Mouse (Mus musculus) naive thymus-derived CD4-positive, alpha-beta T cell, adult 2 months (primary cell): ENCODE measurements at regions not wholly inside any gene's neighbourhood (a gene's known extent, or its start where the extent isn't known, plus 50 kb on each side); places are given as distances from the start of the nearest gene placed in this dataset.
"Not testable (repeated sequence)": the region's sequence is repeated elsewhere in the genome, so short reads cannot be mapped to it uniquely, and the experiment has no call there.

Experiments
- DNase-seq: peaks from one replicate; pipeline ENCODE4 v3.0.0-alpha.2; 2011; ENCODE audit warnings: low read depth

DNA sequence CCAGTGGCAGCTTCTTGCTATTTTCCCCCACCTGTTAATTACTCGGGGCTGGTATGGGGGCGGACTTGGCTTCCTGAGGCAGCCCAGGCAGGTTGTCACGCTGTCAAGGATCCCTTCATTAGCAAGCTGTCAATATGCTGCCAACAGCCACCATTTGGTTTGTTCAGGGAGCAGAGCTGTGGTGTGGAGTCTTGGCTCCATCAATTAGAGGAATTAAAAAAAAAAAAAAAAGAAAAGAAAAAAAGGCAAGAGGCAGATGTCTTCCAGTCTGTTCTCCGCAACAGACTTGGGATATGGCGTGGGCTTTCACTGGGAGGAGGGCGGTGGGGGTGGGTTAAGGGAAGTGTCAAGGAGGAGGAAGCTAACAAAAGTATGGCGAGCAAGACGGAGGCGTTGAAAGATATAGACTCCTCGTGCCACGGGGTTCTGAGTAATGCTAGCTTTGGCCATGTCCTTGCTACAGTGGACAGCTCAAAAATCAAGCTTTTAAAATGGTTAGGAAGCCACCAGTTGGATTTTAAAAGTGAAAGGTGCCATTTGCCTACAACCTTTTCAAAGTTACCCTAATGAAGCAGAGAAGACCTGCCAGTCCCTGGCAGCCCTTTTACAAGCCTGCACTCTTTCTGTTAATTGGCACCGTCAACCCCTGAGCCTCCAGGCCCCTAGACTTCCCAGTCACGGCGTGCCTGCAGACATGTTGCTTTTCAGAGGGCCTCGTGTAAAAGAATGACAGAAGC, 530.7 kb downstream of the Pdcd6ip start:
- no peak for DNase-seq

- DNase-seq = no peak
These were observed 536.2 kb downstream of the Pdcd6ip start for GRCm38 (mm10) chr9:113171767-113172405.

- no peak for DNase-seq
These were observed 544.9 kb downstream of the Pdcd6ip start for GRCm38 (mm10) chr9:113162897-113163874.

- no peak for DNase-seq
These were observed 548.0 kb downstream of the Pdcd6ip start for GRCm38 (mm10) chr9:113160011-113160410.

- DNase-seq = no peak
These were observed 550.0 kb downstream of the Pdcd6ip start for GRCm38 (mm10) chr9:113158080-113158479.

- DNase-seq = no peak
These were observed 550.5 kb downstream of the Pdcd6ip start for GRCm38 (mm10) chr9:113157474-113158076.

- no peak for DNase-seq
These were observed 551.4 kb downstream of the Pdcd6ip start for GRCm38 (mm10) chr9:113156707-113157106.

GRCm38 (mm10) chr9:113149084-113149483, 559.0 kb downstream of the Pdcd6ip start:
- no peak for DNase-seq

GRCm38 (mm10) chr9:113146571-113146970, 561.5 kb downstream of the Pdcd6ip start:
- DNase-seq = no peak

GRCm38 (mm10) chr9:113145036-113145435, 563.0 kb downstream of the Pdcd6ip start:
- no peak for DNase-seq

DNA sequence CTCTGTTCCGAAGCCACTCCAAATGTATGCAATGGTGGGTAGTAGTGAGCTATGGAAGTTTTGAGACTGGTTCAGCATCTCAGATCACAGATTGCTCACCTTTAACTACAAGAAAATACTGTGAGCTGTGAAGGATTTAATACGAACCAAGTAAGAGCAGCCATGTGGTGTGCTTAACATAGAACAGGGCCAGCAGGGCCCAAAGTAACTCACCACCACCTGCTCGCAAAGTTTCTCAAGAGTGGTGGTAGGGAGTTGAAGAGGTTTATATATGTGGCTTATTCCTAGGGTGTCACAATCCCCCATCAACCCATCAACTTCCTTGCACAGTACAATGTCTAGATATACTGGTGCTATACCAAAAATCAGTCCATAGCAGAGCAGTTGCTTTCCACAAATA, 573.4 kb downstream of the Pdcd6ip start:
- DNase-seq = no peak

- DNase-seq = no peak
These were observed 584.9 kb downstream of the Pdcd6ip start for GRCm38 (mm10) chr9:113123004-113123692.

DNA sequence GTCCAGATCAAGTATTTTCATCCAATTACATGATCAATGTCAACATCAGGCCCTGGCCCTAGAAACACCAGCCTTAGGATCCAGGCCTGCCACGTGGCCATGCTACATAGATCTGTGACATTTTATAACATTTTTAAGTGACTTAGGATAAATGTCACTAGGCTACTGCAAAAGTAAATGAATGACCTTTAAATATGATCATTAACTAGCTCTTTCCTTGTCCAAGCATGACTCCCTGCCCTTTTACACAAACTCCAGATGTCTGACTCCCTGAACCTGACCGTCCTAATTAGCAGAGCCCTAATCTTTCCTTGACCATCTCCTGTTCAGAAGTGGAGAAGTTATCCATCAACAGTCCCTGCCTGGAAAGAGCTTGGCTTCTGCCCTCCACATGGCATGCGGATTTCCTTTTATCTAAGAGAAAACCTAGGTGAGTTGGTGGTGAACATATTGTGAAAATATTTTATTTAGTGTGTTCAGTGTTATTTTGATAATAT, 585.8 kb downstream of the Pdcd6ip start:
- no peak for DNase-seq

DNA sequence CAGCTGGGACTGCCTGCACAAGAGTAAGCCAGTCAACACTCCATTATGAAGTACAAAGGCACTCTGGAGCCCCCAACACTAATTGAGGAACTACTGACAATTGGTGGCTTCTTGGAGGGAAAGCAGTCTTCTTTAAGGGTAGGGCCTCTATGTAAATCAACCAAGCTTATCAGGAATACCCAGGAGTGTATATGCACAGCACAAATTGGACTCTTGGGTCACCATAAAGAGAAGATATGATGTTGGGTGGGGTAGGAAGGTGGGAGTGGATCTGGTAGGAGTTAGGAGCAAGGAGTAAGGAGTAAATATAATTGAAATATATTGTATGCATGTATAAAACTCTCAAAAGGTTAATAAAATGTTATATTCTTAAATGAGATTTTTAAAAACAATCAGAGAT, 587.7 kb downstream of the Pdcd6ip start:
- no peak for DNase-seq

DNA sequence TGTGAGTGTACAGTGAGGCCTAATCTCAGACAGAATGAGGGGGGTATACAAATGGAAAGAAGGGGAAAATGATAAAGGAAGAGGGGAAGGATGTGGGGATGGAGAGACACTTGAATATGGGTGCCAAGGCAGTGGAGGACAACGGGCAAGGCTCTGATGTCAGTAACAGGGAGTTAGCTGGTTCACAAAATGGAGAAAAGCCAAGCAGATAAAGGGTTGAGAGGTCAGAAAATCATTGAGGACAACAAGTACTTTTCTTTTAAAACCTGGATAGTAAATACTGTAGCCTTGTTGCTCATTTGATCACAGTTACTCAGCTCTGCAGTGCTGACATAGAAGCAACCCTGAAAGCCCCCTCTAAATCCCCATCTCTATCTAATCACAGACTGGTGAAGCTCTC, 588.3 kb downstream of the Pdcd6ip start:
- DNase-seq = no peak

GRCm38 (mm10) chr9:113115576-113115975, 592.5 kb downstream of the Pdcd6ip start:
- DNase-seq = no peak

DNA sequence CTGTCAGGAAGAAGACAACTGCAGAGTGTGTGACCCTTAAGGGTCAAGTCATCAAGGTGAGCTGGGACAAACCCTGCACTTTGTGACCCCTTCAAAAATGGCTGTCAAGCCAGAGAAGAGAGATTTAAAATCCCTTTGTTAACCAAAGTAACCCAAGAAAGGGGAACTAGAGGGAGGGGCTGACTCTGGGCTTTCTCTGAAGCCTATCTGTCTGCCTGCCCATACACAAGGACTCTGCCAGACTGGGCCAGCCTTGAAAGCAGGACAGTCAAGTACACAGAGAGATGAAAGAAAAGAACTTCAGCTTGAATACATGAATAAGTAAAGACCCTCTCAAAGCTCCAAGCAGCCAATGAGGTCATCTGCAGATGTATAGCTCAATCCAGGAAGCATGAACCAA, 595.3 kb downstream of the Pdcd6ip start:
- no peak for DNase-seq

GRCm38 (mm10) chr9:113101733-113102132, 606.3 kb downstream of the Pdcd6ip start:
- no peak for DNase-seq

DNA sequence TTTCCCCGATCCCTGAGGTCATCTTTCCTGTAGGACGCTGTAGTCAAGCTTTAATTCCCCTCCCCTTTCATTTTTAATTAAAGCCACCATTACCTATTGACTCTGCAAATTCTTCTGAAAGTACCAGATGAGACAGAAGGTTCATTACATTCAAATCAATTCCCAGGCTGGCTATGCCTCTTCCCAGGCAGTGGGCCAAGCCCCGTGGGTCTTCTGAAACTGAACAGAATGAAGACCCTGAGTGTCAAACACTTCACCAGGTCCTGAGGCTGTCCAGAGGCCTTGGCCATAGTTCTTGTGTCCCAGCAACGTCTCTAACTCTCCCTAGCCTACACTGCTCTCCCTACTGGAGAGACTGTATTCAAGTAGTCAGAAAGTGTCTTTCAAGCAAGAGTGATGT, 607.4 kb downstream of the Pdcd6ip start:
- DNase-seq = no peak

DNA sequence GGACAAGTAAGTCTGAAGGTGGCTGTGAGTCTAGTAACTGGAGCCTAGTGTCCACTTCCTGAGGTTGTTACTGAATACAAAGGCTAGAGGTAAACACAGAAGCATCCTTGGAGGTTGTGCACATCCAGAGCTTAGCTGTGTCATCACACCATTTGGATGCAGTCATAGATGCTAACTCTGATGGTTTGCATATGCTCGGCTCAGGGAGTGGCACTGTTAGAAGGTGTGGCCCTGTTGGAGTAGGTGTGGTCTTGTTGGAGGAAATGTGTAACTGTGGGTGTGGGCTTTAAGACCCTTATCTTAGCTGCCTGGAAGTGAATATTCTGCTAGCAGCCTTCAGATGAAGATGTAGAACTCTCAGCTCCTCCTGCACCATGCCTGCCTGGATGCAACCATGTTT, 612.6 kb downstream of the Pdcd6ip start:
- not testable (repeated sequence) for DNase-seq

- DNase-seq = no peak
These were observed 614.1 kb downstream of the Pdcd6ip start for GRCm38 (mm10) chr9:113093863-113094390.
